Mouse (Mus musculus): ENCODE data around the gene Hells.

DNA sequence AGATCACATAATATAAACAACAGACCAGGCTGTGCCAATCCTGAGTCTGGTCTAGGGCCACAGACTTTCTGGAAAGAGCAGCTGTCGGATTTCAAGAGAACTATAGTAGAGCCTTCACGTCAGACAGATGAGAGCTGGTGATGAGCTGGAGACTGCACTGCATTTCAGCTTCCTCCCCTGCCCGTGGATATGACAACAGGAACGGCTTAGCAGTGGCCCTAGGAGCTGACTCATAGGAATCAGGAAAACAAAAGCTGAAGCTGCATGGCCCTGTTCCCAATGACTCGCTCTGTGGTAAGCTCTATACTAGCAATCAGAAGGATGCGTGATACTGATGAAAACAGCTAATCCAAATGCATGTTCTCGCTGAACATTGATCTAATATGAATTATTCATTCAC lies 43.0 kb downstream of the Hells start:
- TF ChIP-seq CTCF (IDR thresholded peaks at IDR 0.05; ENCODE audit: low read depth, low read length) (no peak), GATA1 (IDR thresholded peaks at IDR 0.05; ENCODE audit: borderline replicate concordance, low read length) (no peak), GATA2 (IDR thresholded peaks at IDR 0.05; ENCODE audit: borderline replicate concordance, low read depth, low read length) (no peak), POLR2AphosphoS5 (IDR thresholded peaks at IDR 0.05; ENCODE audit: insufficient replicate concordance, low read depth, low read length) (0 out of 2 replicates have a peak, but pooled peaks have one; percentile 38)

Data from G1E (cell line).